Mouse (Mus musculus) heart, postnatal 0 days (tissue): ENCODE data around the gene Wdr45. TPM values are rescaled to one million over a fixed set of nuclear protein-coding genes. Genes with fewer than 3 reads are reported as not detected.
"Not testable (repeated sequence)": the region's sequence is repeated elsewhere in the genome, so short reads cannot be mapped to it uniquely, and the experiment has no call there.

Experiments used
- ATAC-seq: fragments of 200-750 bp; cut with Nextera tagmentation; 2 replicates; pipeline ENCODE4 v1.8.0; 2017; ENCODE audit warnings: low read depth, moderate number of reproducible peaks, moderate library complexity; ENCODE audit not compliant: insufficient read depth
- DNase-seq: peaks from one replicate; pipeline ENCODE4 v3.0.0-alpha.2; 2016; ENCODE audit warnings: low spot score
- H3K27ac ChIP-seq: fragments of 300-500 bp; sonication (generic); 2 replicates; pipeline ENCODE4 v1.5.1; 2014; ENCODE audit warnings: low read depth, mild to moderate bottlenecking
- H3K27me3 ChIP-seq: fragments of 300-500 bp; sonication (generic); 2 replicates; pipeline ENCODE4 v1.6.1; 2014; ENCODE audit warnings: low read length, mixed read lengths; ENCODE audit not compliant: control insufficient read depth, insufficient read depth
- H3K36me3 ChIP-seq: fragments of 300-500 bp; sonication (generic); replicated peaks from 2 replicates; pipeline ENCODE4 v1.6.1; 2014; ENCODE audit warnings: low read length, mixed read lengths; ENCODE audit not compliant: control insufficient read depth, insufficient read depth
- H3K4me1 ChIP-seq: fragments of 300-500 bp; sonication (generic); 2 replicates; pipeline ENCODE4 v1.6.1; 2014; ENCODE audit warnings: antibody characterized with exemption; ENCODE audit not compliant: control insufficient read depth, insufficient read depth
- H3K4me2 ChIP-seq: fragments of 300-500 bp; sonication (generic); 2 replicates; pipeline ENCODE4 v1.6.1; 2014; ENCODE audit warnings: low read depth, mild to moderate bottlenecking, low read length, moderate library complexity
- H3K4me3 ChIP-seq: fragments of 300-500 bp; sonication (generic); 2 replicates; pipeline ENCODE4 v1.5.1; 2014; ENCODE audit warnings: low read depth, low read length
- H3K9ac ChIP-seq: fragments of 300-500 bp; sonication (generic); replicated peaks from 2 replicates; pipeline ENCODE4 v1.6.1; 2014; ENCODE audit warnings: low read depth, low read length, mixed read lengths
- H3K9me3 ChIP-seq: fragments of 300-500 bp; sonication (generic); replicated peaks from 2 replicates; pipeline ENCODE4 v1.6.1; 2016; ENCODE audit warnings: low read length; ENCODE audit not compliant: control insufficient read depth
- CTCF ChIP-seq: IDR thresholded peaks from 2 replicates; pipeline ENCODE4 v1.5.1; 2016; ENCODE audit warnings: antibody characterized with exemption, control low read depth, low read depth
- EP300 ChIP-seq: IDR thresholded peaks from 2 replicates; pipeline ENCODE4 v1.6.1; 2016; ENCODE audit warnings: antibody characterized with exemption, low read depth
- WGBS: fragments of 180-500 bp; shearing (Covaris S2); extraction: QIAGEN DNeasy Blood & Tissue Kit; methylation state at CpG from one replicate; pipeline ENCODE4 v1.1.7; 2014; 5-methylcytosine and 5-hydroxymethylcytosine counted together
- polyA plus RNA-seq: library from polyadenylated mRNA; unstranded; fragments of >200 nt; fragmentation: Nextera tagmentation; extraction: Ambion mirVana; gene quantifications from 2 replicates; pipeline ENCODE4 v1.2.1, GENCODE M21; 2015
- total RNA-seq: library from RNA; depleted of rRNA; stranded (reverse); fragments of >200 nt; gene quantifications from 2 replicates; pipeline ENCODE4 v1.2.3, GENCODE M21; 2014; ENCODE audit warnings: low replicate concordance; rRNA removed

Gene Wdr45
- total RNA-seq = 24.2 and 52.7 TPM in 2 replicates
- 27.1 and 29.2 TPM in 2 replicates for polyA plus RNA-seq

- H3K9me3 ChIP-seq, H3K27me3 ChIP-seq, H3K9ac ChIP-seq, H3K4me1 ChIP-seq, H3K36me3 ChIP-seq: not testable (repeated sequence)
- Histone ChIP-seq H3K4me2 (peak within 1 kb of the TSS; percentile 51), H3K4me3 (peak within 1 kb of the TSS; percentile 36), H3K27ac (peak within 1 kb of the TSS; percentile 20; the same call in 1 of the 2 replicates)
- peak; percentile 92 for DNase-seq
- 10% methylated on average over 34 of the region's 60 CpGs for WGBS
- ATAC-seq = peak; percentile 97
Measured at GRCm38 (mm10) chrX:7714135-7714899, at the start of gene Wdr45. TSS of gene Wdr45 (plus strand) at chrX:7714333.

DNA sequence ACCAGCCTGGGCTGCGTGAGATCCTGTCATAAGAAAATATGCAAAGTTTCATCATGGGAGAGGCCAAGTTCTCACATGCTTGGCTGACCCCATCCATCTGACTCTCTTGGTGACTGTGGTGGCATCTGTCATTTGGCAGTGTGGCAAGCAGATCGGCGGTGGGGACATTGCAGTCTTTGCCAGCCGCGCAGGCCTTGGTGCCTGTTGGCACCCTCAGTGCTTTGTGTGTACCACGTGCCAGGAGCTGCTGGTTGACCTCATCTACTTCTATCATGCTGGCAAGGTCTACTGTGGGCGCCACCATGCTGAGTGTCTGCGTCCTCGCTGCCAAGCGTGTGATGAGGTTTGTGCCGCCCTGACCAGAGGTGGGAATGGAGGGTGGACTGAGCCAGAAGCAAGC lies 49.3 kb upstream of the Wdr45 start:
- Histone ChIP-seq H3K4me1 (peaks cover 2% of the 10 kb centered on the region; the same call in 1 of the 2 replicates), H3K27me3 (no peaks in the 10 kb centered on the region), H3K4me3 (no peak overlapping the region), H3K4me2 (no peak overlapping the region), H3K36me3 (peaks cover 34% of the 10 kb centered on the region), H3K9ac (no peak overlapping the region), H3K9me3 (no peaks in the 10 kb centered on the region), H3K27ac (no peak overlapping the region)
- no peak for ATAC-seq
- 78% methylated on average over 11 of the region's 11 CpGs for WGBS
- DNase-seq = no peak
- no peak for TF ChIP-seq EP300

DNA sequence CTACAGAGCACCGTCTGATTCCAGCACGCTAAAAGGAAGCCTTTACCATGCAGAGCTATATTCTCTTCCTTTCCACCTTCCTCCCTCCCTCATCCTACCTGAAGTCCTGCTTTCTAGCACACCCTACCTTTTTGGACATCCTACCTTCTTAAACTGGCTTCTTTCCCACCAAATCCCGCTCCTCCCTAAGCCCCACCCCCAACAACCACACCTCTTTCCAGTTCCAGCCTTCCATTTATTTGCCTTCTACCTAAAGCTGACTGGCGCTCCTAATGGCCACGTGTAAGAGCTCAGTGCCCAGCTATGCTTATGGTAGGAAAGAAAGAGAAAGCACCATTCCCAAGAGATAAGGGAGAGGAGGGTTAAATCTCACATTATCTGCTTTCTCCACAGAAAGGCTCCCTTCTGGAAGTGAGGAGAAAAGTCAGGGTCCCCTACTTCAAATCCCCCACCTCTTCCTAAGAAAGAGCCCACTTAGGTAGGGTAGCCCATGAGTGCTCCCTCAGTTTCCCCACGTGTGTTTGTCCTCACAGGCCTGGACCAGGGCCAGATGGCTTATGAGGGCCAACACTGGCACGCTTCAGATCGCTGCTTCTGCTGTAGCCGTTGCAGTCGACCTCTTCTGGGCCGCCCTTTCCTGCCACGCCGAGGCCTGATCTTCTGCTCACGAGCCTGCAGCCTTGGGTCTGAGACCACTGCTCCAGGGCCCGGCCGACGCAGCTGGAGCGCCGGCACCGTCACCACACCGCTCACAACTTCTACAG lies 48.2 kb upstream of the Wdr45 start:
- H3K4me3 ChIP-seq = no peak overlapping the region
- H3K9me3 ChIP-seq = no peaks in the 10 kb centered on the region
- H3K27me3 ChIP-seq = no peaks in the 10 kb centered on the region
- no peak overlapping the region for H3K9ac ChIP-seq
- ATAC-seq = no peak
- H3K4me2 ChIP-seq = no peak overlapping the region
- no peak overlapping the region for H3K27ac ChIP-seq
- WGBS = 63% methylated on average over 21 of the region's 21 CpGs
- peaks cover 34% of the 10 kb centered on the region for H3K36me3 ChIP-seq
- no peak for DNase-seq
- peaks cover 2% of the 10 kb centered on the region; the same call in 1 of the 2 replicates for H3K4me1 ChIP-seq
- no peak for TF ChIP-seq EP300
- no peak for TF ChIP-seq CTCF

DNA sequence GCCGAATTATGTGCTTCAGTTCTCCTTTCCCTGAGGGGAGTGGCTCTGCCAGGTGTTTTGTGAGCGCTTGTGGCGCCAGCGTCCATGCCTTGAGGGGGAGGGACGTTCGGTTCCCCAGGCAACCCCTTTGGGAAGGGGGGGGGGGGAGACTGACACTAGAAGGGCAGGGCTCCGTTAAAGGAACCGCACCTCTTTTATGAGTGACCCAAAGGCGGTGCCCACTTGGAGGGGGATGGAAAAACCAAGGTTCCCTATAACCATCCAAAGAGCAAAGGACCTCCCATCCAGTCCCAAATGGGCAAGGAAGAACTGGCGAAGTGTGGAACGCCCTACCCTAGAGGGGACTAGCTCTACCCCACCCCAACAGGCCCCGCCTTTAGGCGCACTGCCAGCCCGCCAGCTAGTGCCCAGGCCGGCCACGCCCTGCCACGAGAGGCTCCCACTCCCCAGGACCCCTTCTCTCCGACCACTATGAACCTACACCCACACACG lies 43.7 kb upstream of the Wdr45 start:
- Histone ChIP-seq H3K9ac (peak overlapping the region; percentile 70), H3K27me3 (no peaks in the 10 kb centered on the region), H3K36me3 (peaks cover 21% of the 10 kb centered on the region), H3K9me3 (no peaks in the 10 kb centered on the region), H3K4me3 (peak overlapping the region; percentile 63), H3K4me1 (0 out of 2 replicates have a peak, but pooled peaks cover 12% of the 10 kb centered on the region), H3K27ac (peak overlapping the region; percentile 82), H3K4me2 (peak overlapping the region; percentile 69)
- no peak for DNase-seq
- ATAC-seq = peak; percentile 78
- 22% methylated on average over 19 of the region's 19 CpGs for WGBS
- no peak for TF ChIP-seq CTCF

- WGBS = 22% methylated on average over 23 of the region's 36 CpGs
- Histone ChIP-seq H3K9ac (peak within 1 kb of the TSS; percentile 70), H3K27ac (peak within 1 kb of the TSS; percentile 82), H3K9me3 (no peaks in the 10 kb centered on the region), H3K4me3 (peak within 1 kb of the TSS; percentile 63), H3K27me3 (no peaks in the 10 kb centered on the region), H3K4me1 (0 out of 2 replicates have a peak, but pooled peaks cover 12% of the 10 kb centered on the region), H3K4me2 (peak within 1 kb of the TSS; percentile 69), H3K36me3 (peaks cover 21% of the 10 kb centered on the region)
- TF ChIP-seq CTCF (no peak), EP300 (no peak)
- no peak for DNase-seq
- ATAC-seq = peak; percentile 49
Measured at GRCm38 (mm10) chrX:7670921-7671623, 43.1 kb upstream of the Wdr45 start, which contains the start of gene Plp2. TSS of gene Plp2 (minus strand) at chrX:7671390.
